Mouse (Mus musculus) lung, adult 2 months (tissue): Measurements from ENCODE around the gene Sqstm1.

Experiments
- CTCF ChIP-seq: fragments of 200-500 bp; IDR thresholded peaks from 2 replicates; pipeline ENCODE4 v1.5.1; 2011; ENCODE audit warnings: mild to moderate bottlenecking, low read length, control low read depth; ENCODE audit not compliant: insufficient read depth
- POLR2A ChIP-seq: fragments of 200-500 bp; IDR thresholded peaks from 2 replicates; pipeline ENCODE4 v1.6.1; 2011; ENCODE audit warnings: low read depth, mild to moderate bottlenecking, control low read depth, low read length, borderline replicate concordance; ENCODE audit errors: extremely low read depth

DNA sequence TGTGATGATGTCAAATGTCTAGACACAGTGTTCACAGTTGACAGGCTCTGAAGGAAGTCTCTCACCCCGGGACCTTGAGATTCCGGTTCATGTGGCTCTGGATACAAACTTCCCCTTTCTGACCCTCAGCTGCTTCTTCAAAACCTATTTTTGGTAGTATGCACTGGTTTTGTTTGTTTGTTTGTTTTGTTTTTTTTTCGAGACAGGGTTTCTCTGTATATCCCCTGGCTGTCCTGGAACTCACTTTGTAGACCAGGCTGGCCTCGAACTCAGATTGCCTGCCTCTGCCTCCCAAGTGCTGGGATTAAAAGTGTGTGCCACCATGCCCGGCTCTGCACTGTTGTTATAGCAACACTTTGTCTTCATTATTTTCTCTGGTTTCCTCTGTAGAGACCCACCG is 33.3 kb upstream of the Sqstm1 start:
- TF ChIP-seq CTCF (no peak), POLR2A (no peak)
